ENCODE assay signal across 10 mouse cellular contexts in the genomic region with DNA sequence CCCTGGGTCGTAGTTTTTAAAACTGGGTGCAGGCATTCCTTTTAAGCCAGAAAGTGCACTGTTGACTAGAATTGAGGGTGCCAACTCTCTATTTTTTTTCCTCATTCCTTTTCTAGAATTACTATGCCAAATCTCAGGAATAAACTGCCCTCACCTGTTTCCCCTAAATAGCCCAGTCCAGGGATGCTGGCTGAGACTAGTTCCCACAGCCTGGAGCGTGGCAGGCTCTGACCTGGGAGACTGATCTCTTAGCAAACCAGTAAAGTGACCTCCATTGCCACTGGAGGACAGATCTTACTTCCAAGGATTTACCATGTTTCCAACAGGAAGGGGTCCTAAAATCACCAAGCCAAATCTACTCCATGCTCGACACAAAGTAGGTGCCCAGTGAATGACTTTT. TPM values are rescaled to one million over a fixed set of nuclear protein-coding genes. Genes with fewer than 3 reads are reported as not detected.
A peak's percentile ranks its signal among the peaks of the same experiment; 100 is the strongest.
DNase-seq lines count a peak whose midpoint lies in the region; ATAC-seq lines count a peak whose summit lies in the region.
"Had no signal": no experiment of that assay in that cellular context is flagged by ENCODE, and none has a peak within 500 bp of the region (broad histone marks: within the 10 kb centered on the region; RNA-seq: fewer than 3 reads in every experiment).

No protein-coding gene starts in this region.

- no peak overlapping the region for H3K27ac ChIP-seq in hindbrain, embryonic 13.5 days
- no peak overlapping the region for H3K27ac ChIP-seq in limb, embryonic 13.5 days
- H3K27ac ChIP-seq in stomach, embryonic 16.5 days (ENCODE audit: low read length) = no peak overlapping the region

- H3K9me3 ChIP-seq in megakaryocyte, embryonic 14.5 days = no peaks in the 10 kb centered on the region
- no peaks in the 10 kb centered on the region for H3K9me3 ChIP-seq in hindbrain, embryonic 13.5 days
- H3K9me3 ChIP-seq in limb, embryonic 13.5 days = no peaks in the 10 kb centered on the region
- no peaks in the 10 kb centered on the region for H3K9me3 ChIP-seq in stomach, embryonic 16.5 days (replicated peaks; ENCODE audit: control insufficient read depth, low read length)

- H3K4me2 ChIP-seq in hindbrain, embryonic 13.5 days = peak overlapping the region; percentile 75
- H3K4me2 ChIP-seq in limb, embryonic 13.5 days (replicated peaks) = peak overlapping the region; percentile 85
- H3K4me2 ChIP-seq in stomach, embryonic 16.5 days (ENCODE audit: low read depth, low read length) = peak overlapping the region; percentile 73

- peaks cover 40% of the 10 kb centered on the region for H3K36me3 ChIP-seq in megakaryocyte, embryonic 14.5 days (replicated peaks; ENCODE audit: low read length)
- peaks cover 27% of the 10 kb centered on the region for H3K36me3 ChIP-seq in hindbrain, embryonic 13.5 days
- H3K36me3 ChIP-seq in limb, embryonic 13.5 days = peaks cover 20% of the 10 kb centered on the region
- H3K36me3 ChIP-seq in stomach, embryonic 16.5 days (ENCODE audit: control insufficient read depth, insufficient read depth, low read length) = peaks cover 11% of the 10 kb centered on the region; the same call in 1 of the 2 replicates

- WGBS in hindbrain, embryonic 13.5 days = 94% methylated on average over 3 of the region's 3 CpGs
- 86% methylated on average over 3 of the region's 3 CpGs for WGBS in limb, embryonic 13.5 days
- 79% methylated on average over 3 of the region's 3 CpGs for WGBS in stomach, embryonic 16.5 days

- no peak for ATAC-seq in megakaryocyte, adult 5-6 weeks (ENCODE audit: poor library complexity, severe bottlenecking)
- ATAC-seq in hindbrain, embryonic 13.5 days (ENCODE audit: low FRiP score) = no peak
- ATAC-seq in limb, embryonic 13.5 days (ENCODE audit: low FRiP score, low read depth) = no peak
- no peak for ATAC-seq in stomach, embryonic 16.5 days (ENCODE audit: insufficient read depth, low FRiP score)

- DNase-seq in T-cell, adult 2 months (ENCODE audit: low spot score) = no peak
- DNase-seq in layer of hippocampus, adult 18-20 months (ENCODE audit: low spot score in 2 of 2) = no peak
- DNase-seq in natural killer cell, adult 2 months (ENCODE audit: low spot score in 2 of 2) = no peak

- H3K9ac ChIP-seq in hindbrain, embryonic 13.5 days = peak overlapping the region; percentile 83
- peak overlapping the region; percentile 79 for H3K9ac ChIP-seq in limb, embryonic 13.5 days
- H3K9ac ChIP-seq in stomach, embryonic 16.5 days (ENCODE audit: low read length) = peak overlapping the region; percentile 84; the same call in 1 of the 2 replicates

- peaks cover 5% of the 10 kb centered on the region for H3K27me3 ChIP-seq in megakaryocyte, embryonic 14.5 days (replicated peaks)
- H3K27me3 ChIP-seq in hindbrain, embryonic 13.5 days = peaks cover 8% of the 10 kb centered on the region
- no peaks in the 10 kb centered on the region for H3K27me3 ChIP-seq in limb, embryonic 13.5 days
- H3K27me3 ChIP-seq in stomach, embryonic 16.5 days (ENCODE audit: control insufficient read depth, insufficient read depth, low read length) = no peaks in the 10 kb centered on the region

- H3K4me1 ChIP-seq in megakaryocyte, embryonic 14.5 days = peaks cover 18% of the 10 kb centered on the region
- H3K4me1 ChIP-seq in hindbrain, embryonic 13.5 days (replicated peaks) = peaks cover 18% of the 10 kb centered on the region
- H3K4me1 ChIP-seq in limb, embryonic 13.5 days = peaks cover 14% of the 10 kb centered on the region
- peaks cover 8% of the 10 kb centered on the region; the same call in 1 of the 2 replicates for H3K4me1 ChIP-seq in stomach, embryonic 16.5 days (ENCODE audit: control insufficient read depth, insufficient read depth, low read length)

- H3K4me3 ChIP-seq in megakaryocyte, embryonic 14.5 days (replicated peaks) = peak overlapping the region; percentile 92
- peak overlapping the region; percentile 78 for H3K4me3 ChIP-seq in hindbrain, embryonic 13.5 days
- peak overlapping the region; percentile 75 for H3K4me3 ChIP-seq in limb, embryonic 13.5 days
- H3K4me3 ChIP-seq in stomach, embryonic 16.5 days (replicated peaks; ENCODE audit: low read length) = peak overlapping the region; percentile 81; the same call in 1 of the 2 replicates

RNA-seq across cellular contexts. Expression of a gene that starts 1.3 kb away (rescaled TPM):
- polyA plus RNA-seq in megakaryocyte, embryonic 14.5 days (2012; ENCODE audit: insufficient read depth, low replicate concordance) = 173 and 385 TPM in 2 replicates
- total RNA-seq in megakaryocyte, adult 5-6 weeks (2015) = 238 and 251 TPM in 2 replicates
- total RNA-seq in megakaryocyte, adult 5-6 weeks (2017) = 225 and 238 TPM in 2 replicates
- polyA plus RNA-seq in hindbrain, embryonic 13.5 days (2015; fragmentation: Nextera tagmentation; extraction: Ambion mirVana) = 337 and 340 TPM in 2 replicates
- 222 and 234 TPM in 2 replicates for polyA plus RNA-seq in limb, embryonic 13.5 days (2015; fragmentation: Nextera tagmentation; extraction: Ambion mirVana)
- polyA plus RNA-seq in stomach, embryonic 16.5 days (2015; fragmentation: Nextera tagmentation; extraction: Ambion mirVana) = 228 and 239 TPM in 2 replicates
- 100 to 1,000 TPM; 250 to 276 TPM for total RNA-seq in layer of hippocampus, adult 18-20 months (2021)

RNA-seq across cellular contexts. Expression of a gene that starts 2.4 kb away (rescaled TPM):
- 0.29 TPM in 1 of 2 replicates, not detected in the other for polyA plus RNA-seq in megakaryocyte, embryonic 14.5 days (2012; ENCODE audit: insufficient read depth, low replicate concordance)
- total RNA-seq in megakaryocyte, adult 5-6 weeks (2015) = 0.67 TPM in 1 of 2 replicates, not detected in the other
- total RNA-seq in megakaryocyte, adult 5-6 weeks (2017) = 0.29 TPM in 1 of 2 replicates, not detected in the other
- polyA plus RNA-seq in hindbrain, embryonic 13.5 days (2015; fragmentation: Nextera tagmentation; extraction: Ambion mirVana) = 0.57 and 1.0 TPM in 2 replicates
- 0.50 TPM in 1 of 2 replicates, not detected in the other for polyA plus RNA-seq in limb, embryonic 13.5 days (2015; fragmentation: Nextera tagmentation; extraction: Ambion mirVana)
- not detected in 2 replicates for polyA plus RNA-seq in stomach, embryonic 16.5 days (2015; fragmentation: Nextera tagmentation; extraction: Ambion mirVana)
- total RNA-seq in layer of hippocampus, adult 18-20 months (2021) = 1 to 10 TPM in 1 of 2 experiments, under 1 TPM in 1; 0.67 to 1.2 TPM
- polyA plus RNA-seq: frontal cortex, adult 2 months had no signal

RNA-seq across cellular contexts. Expression of a gene that starts 35.8 kb away (rescaled TPM):
- polyA plus RNA-seq in megakaryocyte, embryonic 14.5 days (2012; ENCODE audit: insufficient read depth, low replicate concordance) = not detected in 2 replicates
- not detected in 2 replicates for total RNA-seq in megakaryocyte, adult 5-6 weeks (2015)
- not detected in 2 replicates for total RNA-seq in megakaryocyte, adult 5-6 weeks (2017)
- 5.0 and 5.8 TPM in 2 replicates for polyA plus RNA-seq in hindbrain, embryonic 13.5 days (2015; fragmentation: Nextera tagmentation; extraction: Ambion mirVana)
- polyA plus RNA-seq in limb, embryonic 13.5 days (2015; fragmentation: Nextera tagmentation; extraction: Ambion mirVana) = 17.4 and 21.7 TPM in 2 replicates
- polyA plus RNA-seq in stomach, embryonic 16.5 days (2015; fragmentation: Nextera tagmentation; extraction: Ambion mirVana) = 15.8 and 21.8 TPM in 2 replicates
- 1 to 10 TPM; 1.5 to 1.6 TPM for total RNA-seq in layer of hippocampus, adult 18-20 months (2021)
- total RNA-seq: neutrophil, adult 5-6 weeks had no signal

RNA-seq across cellular contexts. Expression of a gene that starts 38.9 kb away (rescaled TPM):
- polyA plus RNA-seq in megakaryocyte, embryonic 14.5 days (2012; ENCODE audit: insufficient read depth, low replicate concordance) = 0.35 TPM in 1 of 2 replicates, not detected in the other
- not detected in 2 replicates for total RNA-seq in megakaryocyte, adult 5-6 weeks (2015)
- not detected in 2 replicates for total RNA-seq in megakaryocyte, adult 5-6 weeks (2017)
- polyA plus RNA-seq in hindbrain, embryonic 13.5 days (2015; fragmentation: Nextera tagmentation; extraction: Ambion mirVana) = 20.1 and 20.5 TPM in 2 replicates
- 37.4 and 37.8 TPM in 2 replicates for polyA plus RNA-seq in limb, embryonic 13.5 days (2015; fragmentation: Nextera tagmentation; extraction: Ambion mirVana)
- polyA plus RNA-seq in stomach, embryonic 16.5 days (2015; fragmentation: Nextera tagmentation; extraction: Ambion mirVana) = 16.9 TPM in 2 replicates
- 1 to 10 TPM; 1.1 to 2.3 TPM for total RNA-seq in layer of hippocampus, adult 18-20 months (2021)

RNA-seq across cellular contexts. Expression of a gene that starts 57.6 kb away (rescaled TPM):
- 7.5 and 22.4 TPM in 2 replicates for polyA plus RNA-seq in megakaryocyte, embryonic 14.5 days (2012; ENCODE audit: insufficient read depth, low replicate concordance)
- total RNA-seq in megakaryocyte, adult 5-6 weeks (2015) = 133 and 149 TPM in 2 replicates
- total RNA-seq in megakaryocyte, adult 5-6 weeks (2017) = 231 and 243 TPM in 2 replicates
- 2.1 and 2.7 TPM in 2 replicates for polyA plus RNA-seq in hindbrain, embryonic 13.5 days (2015; fragmentation: Nextera tagmentation; extraction: Ambion mirVana)
- 2.7 and 3.6 TPM in 2 replicates for polyA plus RNA-seq in limb, embryonic 13.5 days (2015; fragmentation: Nextera tagmentation; extraction: Ambion mirVana)
- polyA plus RNA-seq in stomach, embryonic 16.5 days (2015; fragmentation: Nextera tagmentation; extraction: Ambion mirVana) = 14.0 and 14.2 TPM in 2 replicates
- 1 to 10 TPM; 4.4 to 5.4 TPM for total RNA-seq in layer of hippocampus, adult 18-20 months (2021)
